Mouse (Mus musculus) heart, adult 2 months (tissue): ENCODE results near the gene Pde11a. TPM values are rescaled to one million over a fixed set of nuclear protein-coding genes. Genes with fewer than 3 reads are reported as not detected.
A peak's percentile ranks its signal among the peaks of the same experiment; 100 is the strongest.

ENCODE experiments used
- DNase-seq, 2 experiments: peaks; one replicate each; pipeline ENCODE4 v3.0.0; 2021
- H3K27ac ChIP-seq: fragments of 200-600 bp; 2 replicates; pipeline ENCODE4 v1.8.1; 2022
- H3K27me3 ChIP-seq: fragments of 200-500 bp; 2 replicates; pipeline ENCODE4 v1.6.1; 2012; ENCODE audit warnings: mild to moderate bottlenecking, low read length, inconsistent platforms, mixed read lengths; ENCODE audit not compliant: control insufficient read depth, insufficient read depth
- H3K36me3 ChIP-seq: fragments of 200-500 bp; 2 replicates; pipeline ENCODE4 v1.6.1; 2012; ENCODE audit warnings: low read length, inconsistent platforms; ENCODE audit not compliant: control insufficient read depth, insufficient read depth
- H3K4me1 ChIP-seq: fragments of 200-500 bp; 2 replicates; pipeline ENCODE4 v1.6.1; 2011; ENCODE audit warnings: low read length; ENCODE audit not compliant: control insufficient read depth, insufficient read depth
- H3K4me3 ChIP-seq: fragments of 200-600 bp; 2 replicates; pipeline ENCODE4 v1.8.1; 2022
- H3K79me2 ChIP-seq: fragments of 200-500 bp; replicated peaks from 2 replicates; pipeline ENCODE4 v1.6.1; 2012; ENCODE audit warnings: mild to moderate bottlenecking, inconsistent platforms, low read length, moderate library complexity, mixed read lengths; ENCODE audit not compliant: control insufficient read depth, insufficient read depth
- H3K9ac ChIP-seq: fragments of 200-500 bp; 2 replicates; pipeline ENCODE4 v1.6.1; 2012; ENCODE audit warnings: low read depth, mild to moderate bottlenecking, control low read depth, inconsistent platforms, low read length, mixed read lengths
- CTCF ChIP-seq: fragments of 200-600 bp; IDR thresholded peaks from 2 replicates; pipeline ENCODE4 v1.8.1; 2022; ENCODE audit warnings: antibody characterized with exemption, mild to moderate bottlenecking, moderate library complexity
- EP300 ChIP-seq: fragments of 200-500 bp; IDR thresholded peaks from 2 replicates; pipeline ENCODE4 v1.6.1; 2011; ENCODE audit warnings: low read depth, low read length, control low read depth; ENCODE audit not compliant: insufficient read depth
- POLR2A ChIP-seq: fragments of 200-500 bp; IDR thresholded peaks from 2 replicates; pipeline ENCODE4 v1.6.1; 2011; ENCODE audit warnings: mild to moderate bottlenecking, low read depth, low read length, control low read depth; ENCODE audit not compliant: insufficient read depth
- WGBS: fragments of 180-500 bp; shearing (Covaris S2); methylation state at CpG from one replicate; pipeline ENCODE4 v1.1.7; 2018; 5-methylcytosine and 5-hydroxymethylcytosine counted together
- intact Hi-C: fragments of 180-260 bp; cut with DNase I; formaldehyde crosslinking; loops from one replicate; pipeline ENCODE4 v1.15.1; 2025
- polyA plus RNA-seq: library from polyadenylated mRNA; depleted of rRNA; stranded (reverse); fragments of >200 nt; gene quantifications from 2 replicates; pipeline ENCODE4 v1.2.3, GENCODE M21; 2012
- total RNA-seq, 2 experiments: library from RNA; stranded (reverse); gene quantifications; 2 replicates each; pipeline ENCODE4 v1.2.3; 2021

The Pde11a gene
- total and polyA plus RNA-seq, 3 experiments = 0.12 to 1.4 (median 1.2) TPM

- no peaks in the 10 kb centered on the region for H3K36me3 ChIP-seq
- no peak overlapping the region for H3K9ac ChIP-seq
- DNase-seq = no peak
- no peak overlapping the region for H3K4me3 ChIP-seq
- WGBS = 53% methylated on average over 13 of the region's 13 CpGs
- no peaks in the 10 kb centered on the region for H3K79me2 ChIP-seq
- intact Hi-C loops = no loop called here
- H3K27ac ChIP-seq = no peak overlapping the region
- H3K4me1 ChIP-seq = peaks cover 1% of the 10 kb centered on the region; the same call in 1 of the 2 replicates
- H3K27me3 ChIP-seq = no peaks in the 10 kb centered on the region
- TF ChIP-seq EP300 (no peak), POLR2A (no peak), CTCF (no peak)
These were observed 269.3 kb downstream of the Pde11a start for GRCm38 (mm10) chr2:76069238-76069637.

- WGBS = 92% methylated on average over 10 of the region's 10 CpGs
- H3K79me2 ChIP-seq = no peaks in the 10 kb centered on the region
- TF ChIP-seq CTCF (no peak), EP300 (no peak), POLR2A (no peak)
- DNase-seq = no peak
- no peak overlapping the region for H3K27ac ChIP-seq
- H3K9ac ChIP-seq = no peak overlapping the region
- H3K4me3 ChIP-seq = no peak overlapping the region
- H3K36me3 ChIP-seq = no peaks in the 10 kb centered on the region
- no peaks in the 10 kb centered on the region for H3K27me3 ChIP-seq
- H3K4me1 ChIP-seq = peaks cover 1% of the 10 kb centered on the region; the same call in 1 of the 2 replicates
- intact Hi-C loops = no loop called here
These were observed 270.4 kb downstream of the Pde11a start for GRCm38 (mm10) chr2:76068155-76068554.

DNA sequence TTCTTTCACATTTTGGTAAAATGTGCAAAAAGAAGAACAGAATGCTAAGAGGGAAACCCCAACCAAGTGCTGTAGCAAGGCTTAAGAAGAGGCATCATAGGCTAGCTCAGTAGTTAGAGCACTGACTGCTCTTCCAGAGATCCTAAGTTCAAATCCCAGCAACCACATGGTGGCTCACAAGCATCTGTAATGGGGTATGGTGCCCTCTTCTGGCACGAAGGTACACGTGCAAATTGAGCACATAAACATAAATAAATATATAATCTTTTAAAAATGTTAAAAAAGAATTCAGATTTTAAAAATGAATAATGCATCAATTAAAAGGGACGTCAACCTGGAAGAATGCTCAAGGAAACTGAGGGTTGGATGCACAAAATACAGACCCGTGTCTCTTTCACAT lies 271.4 kb downstream of the Pde11a start:
- intact Hi-C loops = no loop called here

DNA sequence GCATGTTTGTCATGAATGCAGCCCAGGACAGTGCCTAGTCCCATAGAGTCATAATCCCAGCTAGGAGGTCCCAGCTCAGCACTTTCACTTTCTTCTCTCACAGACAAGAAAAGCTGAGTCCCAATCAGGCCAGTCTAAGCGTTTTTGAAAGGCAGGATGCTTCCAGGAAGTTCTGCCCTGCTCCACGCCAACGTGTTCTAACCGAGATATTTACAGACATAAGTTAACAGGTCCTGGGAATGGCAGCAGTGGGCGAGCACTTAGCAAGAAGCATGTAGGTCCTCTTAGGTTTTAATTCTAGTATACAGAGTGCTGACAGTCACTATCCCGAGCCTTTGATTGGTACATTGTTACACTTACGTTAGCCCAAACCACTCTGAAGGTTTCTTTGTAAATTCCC lies 273.3 kb downstream of the Pde11a start:
- H3K27me3 ChIP-seq = no peaks in the 10 kb centered on the region
- intact Hi-C loops = no loop called here
- WGBS = 15% methylated on average over 7 of the region's 7 CpGs
- H3K4me1 ChIP-seq = no peaks in the 10 kb centered on the region
- no peak for DNase-seq
- TF ChIP-seq CTCF = no peak
- no peak for TF ChIP-seq POLR2A
- no peak for TF ChIP-seq EP300
- H3K4me3 ChIP-seq = no peak overlapping the region
- H3K79me2 ChIP-seq = no peaks in the 10 kb centered on the region
- H3K36me3 ChIP-seq = no peaks in the 10 kb centered on the region
- H3K9ac ChIP-seq = no peak overlapping the region
- H3K27ac ChIP-seq = no peak overlapping the region

More for the DNA sequence above, 271.4 kb downstream of the Pde11a start:
- 62% methylated on average over 4 of the region's 4 CpGs for WGBS
- peaks cover 1% of the 10 kb centered on the region; the same call in 1 of the 2 replicates for H3K4me1 ChIP-seq
- no peak for DNase-seq
- no peak overlapping the region for H3K9ac ChIP-seq
- no peaks in the 10 kb centered on the region for H3K79me2 ChIP-seq
- TF ChIP-seq CTCF = peak; percentile 65
- no peak for TF ChIP-seq EP300
- no peak for TF ChIP-seq POLR2A
- no peak overlapping the region for H3K27ac ChIP-seq
- no peaks in the 10 kb centered on the region for H3K27me3 ChIP-seq
- no peaks in the 10 kb centered on the region for H3K36me3 ChIP-seq
- H3K4me3 ChIP-seq = no peak overlapping the region

- no peak overlapping the region for H3K27ac ChIP-seq
- peak; percentile 24 to 31 for DNase-seq
- H3K36me3 ChIP-seq = no peaks in the 10 kb centered on the region
- H3K9ac ChIP-seq = no peak overlapping the region
- 84% methylated on average over 5 of the region's 5 CpGs for WGBS
- no peaks in the 10 kb centered on the region for H3K79me2 ChIP-seq
- no peak for TF ChIP-seq POLR2A
- TF ChIP-seq CTCF = peak; percentile 61
- TF ChIP-seq EP300 = no peak
- no peaks in the 10 kb centered on the region for H3K4me1 ChIP-seq
- no peaks in the 10 kb centered on the region for H3K27me3 ChIP-seq
- intact Hi-C loops = no loop called here
- no peak overlapping the region for H3K4me3 ChIP-seq
These were observed 274.5 kb downstream of the Pde11a start for GRCm38 (mm10) chr2:76064078-76064477.

- 88% methylated on average over 3 of the region's 3 CpGs for WGBS
- no peaks in the 10 kb centered on the region for H3K4me1 ChIP-seq
- no peaks in the 10 kb centered on the region for H3K36me3 ChIP-seq
- no peak for DNase-seq
- H3K79me2 ChIP-seq = no peaks in the 10 kb centered on the region
- no peak overlapping the region for H3K4me3 ChIP-seq
- no peak overlapping the region for H3K9ac ChIP-seq
- TF ChIP-seq POLR2A = no peak
- no peak for TF ChIP-seq CTCF
- TF ChIP-seq EP300 = no peak
- no peak overlapping the region for H3K27ac ChIP-seq
- no peaks in the 10 kb centered on the region for H3K27me3 ChIP-seq
- intact Hi-C loops = no loop called here
These were observed 278.4 kb downstream of the Pde11a start for GRCm38 (mm10) chr2:76060207-76060606.
